Mouse (Mus musculus): ENCODE data around the gene Sost.

Gene Sost

DNA sequence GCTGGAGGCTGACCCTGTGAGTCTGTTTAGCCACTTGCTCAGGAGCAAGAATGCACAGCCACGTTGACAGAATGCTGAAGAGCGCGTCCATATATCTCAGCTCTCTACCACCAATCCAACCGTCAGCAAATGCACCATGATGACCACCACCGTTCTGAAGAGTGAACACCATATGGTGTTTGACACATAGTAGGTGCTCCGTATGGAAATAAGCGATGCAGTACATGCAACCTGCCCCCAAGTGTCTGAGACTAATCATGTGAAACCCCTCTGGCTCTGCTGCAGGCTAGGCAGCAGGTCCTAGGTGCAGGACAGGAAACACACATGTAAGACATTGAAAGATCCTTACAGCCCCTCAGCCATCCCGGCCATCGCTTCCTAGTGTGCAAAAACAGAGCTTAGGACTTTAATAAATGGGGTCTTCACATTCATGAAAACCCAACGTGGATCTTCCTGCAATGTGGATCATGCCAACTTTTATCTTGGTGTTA is 16.7 kb upstream of the Sost start:
- DNase-seq (ENCODE audit: low spot score in 2 of 2) = no peak

DNA sequence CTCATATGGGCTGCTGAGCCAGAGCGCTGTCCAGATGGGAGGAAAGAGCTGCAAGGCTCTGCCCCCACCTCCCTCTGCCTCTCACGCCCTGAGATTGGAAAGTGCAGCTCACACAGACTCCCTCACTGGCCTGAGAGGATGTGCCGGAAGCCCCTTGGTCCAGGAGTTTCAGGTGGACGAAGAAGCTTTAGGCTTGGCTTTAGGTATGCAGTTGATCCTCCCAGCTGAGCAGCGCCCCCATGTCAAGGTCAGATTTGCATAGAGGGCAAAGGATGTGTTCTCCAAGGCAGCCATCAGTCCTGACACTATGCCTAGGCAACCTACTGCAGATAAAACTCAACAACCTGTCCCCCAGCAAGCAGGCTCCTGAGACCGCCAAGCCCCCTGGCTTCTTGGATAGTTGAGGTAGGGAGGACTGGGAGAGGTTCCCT is 16.2 kb upstream of the Sost start:
- DNase-seq (ENCODE audit: low spot score in 2 of 2) = no peak

DNA sequence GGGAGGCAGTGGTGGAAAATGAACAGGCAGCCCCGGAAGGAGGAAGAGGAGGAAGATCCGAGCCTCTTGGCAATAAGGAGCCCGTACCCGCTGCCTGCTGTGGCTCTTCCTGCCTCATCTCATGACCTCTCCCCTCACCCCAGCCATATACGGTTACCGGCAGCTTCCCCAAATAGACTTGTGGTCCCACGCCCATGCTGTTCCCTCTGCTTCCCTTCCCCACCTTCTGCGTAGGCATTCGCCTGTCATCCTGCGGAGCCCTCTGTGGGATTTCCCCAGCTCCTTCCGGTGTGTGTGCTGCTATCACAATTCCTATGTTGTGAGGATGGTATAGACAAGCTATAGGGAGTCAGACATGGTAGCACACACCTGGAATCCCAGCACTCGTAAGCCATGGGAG is 15.0 kb upstream of the Sost start:
- DNase-seq (ENCODE audit: low spot score in 2 of 2) = no peak

DNA sequence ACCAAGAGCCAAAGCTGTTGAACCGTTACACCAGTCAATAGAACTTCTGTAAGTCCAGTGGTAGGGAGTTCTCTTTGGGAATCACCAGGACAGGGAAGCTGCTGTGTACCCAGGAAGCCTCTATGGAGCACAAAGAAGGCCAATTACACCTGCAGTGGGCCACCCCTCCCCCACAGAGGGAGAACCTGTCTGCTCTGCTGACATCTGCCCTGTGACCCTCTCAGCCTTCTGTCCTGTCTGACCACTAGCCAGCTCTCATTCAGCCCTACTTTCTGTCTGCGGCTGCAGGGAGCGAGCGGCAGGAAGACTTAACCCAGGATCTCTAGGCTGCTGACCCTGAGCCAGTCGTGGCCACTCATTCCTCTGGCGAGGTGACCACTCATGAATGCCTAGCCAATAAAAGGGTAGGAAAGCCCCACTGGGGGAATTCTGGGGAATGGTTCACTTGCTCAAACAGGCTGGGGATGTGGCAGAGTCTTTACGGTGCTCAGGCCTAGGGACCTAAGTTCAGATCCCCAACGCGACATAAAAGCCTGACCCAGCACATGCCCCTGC is 13.9 kb upstream of the Sost start:
- no peak for DNase-seq (ENCODE audit: low spot score in 2 of 2)

GRCm38 (mm10) chr11:101979140-101979539 is 12.3 kb upstream of the Sost start:
- no peak for DNase-seq (ENCODE audit: low spot score in 2 of 2)

DNA sequence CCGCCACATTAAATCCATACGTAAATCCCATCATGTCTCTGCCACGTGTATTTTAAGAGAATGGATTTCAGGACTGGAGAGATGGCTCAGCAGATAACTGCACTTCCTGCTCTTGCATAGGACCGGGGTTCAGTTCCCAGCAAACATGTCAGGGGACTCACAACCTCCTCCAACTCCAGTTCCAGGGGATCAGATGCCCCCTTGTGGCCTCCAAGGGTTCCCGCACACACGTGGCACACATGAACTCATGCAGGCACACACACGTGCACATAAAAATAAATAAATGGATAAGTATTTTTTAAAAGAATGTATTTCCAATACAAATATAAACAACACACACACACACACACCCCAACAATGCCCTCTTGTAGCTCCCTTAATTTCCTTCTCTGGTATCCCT is 10.1 kb upstream of the Sost start:
- DNase-seq (ENCODE audit: low spot score in 2 of 2) = no peak

DNA sequence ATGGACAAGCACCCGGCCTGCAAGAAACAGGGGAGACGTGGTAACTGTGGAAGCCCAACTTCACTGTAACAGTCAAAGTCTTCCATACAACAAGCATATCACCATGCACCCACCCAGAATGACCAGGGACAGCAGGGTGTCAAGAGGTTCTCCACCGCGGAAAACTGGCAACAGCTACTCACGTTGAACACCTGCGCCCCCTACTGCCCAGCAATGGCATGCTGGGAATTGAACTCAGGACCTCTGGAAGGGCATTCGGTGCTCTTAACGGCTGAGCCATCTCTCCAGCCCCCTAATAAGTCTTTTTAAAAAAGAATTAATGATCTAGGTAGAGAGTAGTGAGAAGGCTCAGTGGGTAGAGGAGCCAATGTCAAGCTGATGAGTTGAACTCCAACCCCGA is 8.1 kb upstream of the Sost start:
- no peak for DNase-seq (ENCODE audit: low spot score in 2 of 2)

DNA sequence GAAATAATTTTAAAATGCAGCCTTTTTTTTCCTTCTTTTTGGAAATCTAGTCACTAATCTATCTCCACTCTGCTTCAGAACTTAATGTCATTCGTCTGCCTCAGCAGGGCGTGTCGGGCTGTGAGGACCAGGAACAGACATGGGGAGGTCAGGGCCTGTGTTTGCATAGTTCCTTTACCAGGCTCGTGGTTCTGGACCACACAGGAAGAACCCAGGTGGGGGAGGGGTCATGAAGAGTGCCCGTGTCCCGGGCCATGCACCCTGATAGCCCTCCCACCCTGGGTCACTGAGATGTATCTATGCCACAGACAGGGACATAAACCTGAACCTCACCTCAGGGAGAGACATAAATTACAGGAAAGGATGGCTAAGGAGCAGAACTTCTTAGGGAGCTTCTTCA is 7.4 kb upstream of the Sost start:
- no peak for DNase-seq (ENCODE audit: low spot score in 2 of 2)

GRCm38 (mm10) chr11:101973496-101973895 is 6.7 kb upstream of the Sost start:
- DNase-seq (ENCODE audit: low spot score in 2 of 2) = no peak

GRCm38 (mm10) chr11:101972651-101973050 is 5.8 kb upstream of the Sost start:
- DNase-seq (ENCODE audit: low spot score in 2 of 2) = no peak

GRCm38 (mm10) chr11:101972097-101972496 is 5.3 kb upstream of the Sost start:
- no peak for DNase-seq (ENCODE audit: low spot score in 2 of 2)

DNA sequence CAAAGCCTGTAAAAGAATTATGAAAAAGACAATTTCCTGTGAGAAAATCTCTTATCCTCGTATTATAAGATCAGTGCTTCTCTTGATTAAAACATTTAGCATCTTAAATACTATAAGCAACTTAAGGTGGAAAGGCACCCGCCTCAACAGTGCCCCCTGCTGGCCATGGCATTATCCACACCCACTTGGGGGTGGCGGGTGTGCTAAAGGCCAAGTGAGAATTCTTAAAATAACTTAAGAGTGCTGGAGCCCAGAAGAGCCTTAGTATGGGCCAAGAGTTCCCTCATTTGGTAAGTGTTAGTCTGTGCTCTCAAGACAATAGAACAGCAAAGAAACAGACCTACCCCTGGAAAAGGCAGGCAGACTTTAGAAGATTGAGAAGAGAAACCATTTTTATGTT is 4.6 kb upstream of the Sost start:
- DNase-seq (ENCODE audit: low spot score in 2 of 2) = peak in 1 of 2 experiments; percentile 46

- DNase-seq (ENCODE audit: low spot score in 2 of 2) = no peak
These were observed 3.0 kb upstream of the Sost start for GRCm38 (mm10) chr11:101969835-101970234.

DNA sequence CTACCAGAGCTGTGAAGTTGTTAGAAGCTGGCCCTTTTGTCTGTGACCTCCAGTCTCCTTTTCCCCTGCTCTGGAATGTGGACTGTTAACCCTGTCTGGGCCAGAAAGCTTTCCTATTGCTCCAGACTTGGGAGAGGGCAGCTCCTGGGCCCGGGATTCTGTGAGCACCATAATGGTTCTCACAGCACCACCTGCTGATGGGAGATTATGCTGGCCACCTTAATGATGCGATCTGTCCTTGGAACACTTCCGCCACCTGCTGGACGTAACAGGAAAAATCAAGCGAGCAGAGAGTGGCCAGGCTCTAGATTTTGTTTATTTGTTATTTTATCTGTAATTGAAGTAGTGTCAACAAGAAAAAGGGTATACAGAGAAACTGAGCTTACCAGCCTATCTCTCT is 2.0 kb upstream of the Sost start:
- DNase-seq (ENCODE audit: low spot score in 2 of 2) = peak; percentile 39 to 61

GRCm38 (mm10) chr11:101968311-101968710 is 1.5 kb upstream of the Sost start:
- DNase-seq (ENCODE audit: low spot score in 2 of 2) = no peak

DNA sequence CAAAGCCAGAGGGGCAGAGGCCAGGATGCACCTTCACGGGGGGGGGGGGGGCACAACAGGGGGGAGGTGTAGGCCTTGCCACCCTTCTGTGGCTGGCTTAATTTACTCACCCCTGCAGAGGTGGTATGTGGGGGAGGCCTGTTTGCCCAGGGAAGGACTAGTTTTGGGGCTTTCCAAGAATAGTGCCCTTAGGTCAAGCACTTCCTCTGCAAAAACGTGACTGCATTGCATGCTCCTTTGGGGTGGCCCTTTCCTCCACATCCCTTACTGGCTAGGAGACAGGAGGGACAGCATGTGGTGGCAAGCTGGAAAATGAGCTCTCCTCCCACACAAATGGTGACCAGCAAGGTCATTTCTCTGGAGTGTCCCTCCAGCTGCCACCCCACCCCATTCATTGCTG is 1.3 kb downstream of the Sost start:
- DNase-seq (ENCODE audit: low spot score in 2 of 2) = no peak

GRCm38 (mm10) chr11:101964647-101965046 is 2.2 kb downstream of the Sost start:
- no peak for DNase-seq (ENCODE audit: low spot score in 2 of 2)

GRCm38 (mm10) chr11:101963473-101964291 is 3.1 kb downstream of the Sost start:
- DNase-seq (ENCODE audit: low spot score in 2 of 2) = no peak

DNA sequence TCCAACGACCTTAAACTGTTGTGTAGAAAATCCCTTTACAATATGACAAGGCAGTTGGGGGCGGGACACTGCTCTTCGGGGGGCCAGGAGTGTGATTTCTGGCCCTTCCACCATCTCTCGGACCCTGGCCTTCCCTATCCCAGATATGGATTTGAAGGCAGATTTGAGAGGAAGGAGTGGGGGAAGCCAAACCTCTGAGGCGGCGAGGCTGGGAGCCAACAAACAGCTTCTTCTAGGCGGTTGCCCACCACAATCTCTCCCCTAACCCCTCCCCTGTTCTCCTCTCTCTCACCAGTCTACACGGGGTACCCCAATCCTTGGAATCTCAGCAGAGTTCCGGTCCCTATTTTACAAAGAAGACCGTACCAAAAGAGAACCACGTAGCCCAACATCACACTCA is 3.8 kb downstream of the Sost start:
- no peak for DNase-seq (ENCODE audit: low spot score in 2 of 2)

DNA sequence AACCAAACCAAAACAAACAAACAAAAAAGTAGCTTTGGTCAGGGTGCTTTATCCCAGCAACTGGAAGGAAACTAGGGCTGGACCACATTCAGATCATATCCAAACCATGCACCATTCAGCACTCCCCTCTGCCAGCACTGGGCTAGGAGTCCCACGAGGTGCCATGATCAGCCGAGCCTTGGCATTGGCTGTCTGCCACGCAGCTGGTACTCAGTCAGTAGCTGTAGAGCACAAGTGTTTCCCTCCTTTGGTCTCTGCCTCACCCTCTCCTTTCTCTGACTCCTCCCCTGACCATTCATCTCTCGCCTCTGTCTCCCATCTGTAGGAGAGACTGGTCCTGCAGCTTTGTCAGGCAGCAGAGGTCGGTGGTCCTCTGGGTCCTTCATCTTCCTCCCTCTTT is 9.3 kb downstream of the Sost start:
- no peak for DNase-seq (ENCODE audit: low spot score in 2 of 2)

- no peak for DNase-seq (ENCODE audit: low spot score in 2 of 2)
These were observed 13.4 kb downstream of the Sost start for GRCm38 (mm10) chr11:101953441-101953840.

GRCm38 (mm10) chr11:101952541-101953341 is 14.1 kb downstream of the Sost start:
- peak in 1 of 2 experiments; percentile 24 for DNase-seq (ENCODE audit: low spot score in 2 of 2)

- no peak for DNase-seq (ENCODE audit: low spot score in 2 of 2)
These were observed 16.8 kb downstream of the Sost start for GRCm38 (mm10) chr11:101950021-101950420.
